Mouse (Mus musculus): ENCODE results near the gene Sar1b.
"Not testable (repeated sequence)": the region's sequence is repeated elsewhere in the genome, so short reads cannot be mapped to it uniquely, and the experiment has no call there.

Sar1b gene

DNA sequence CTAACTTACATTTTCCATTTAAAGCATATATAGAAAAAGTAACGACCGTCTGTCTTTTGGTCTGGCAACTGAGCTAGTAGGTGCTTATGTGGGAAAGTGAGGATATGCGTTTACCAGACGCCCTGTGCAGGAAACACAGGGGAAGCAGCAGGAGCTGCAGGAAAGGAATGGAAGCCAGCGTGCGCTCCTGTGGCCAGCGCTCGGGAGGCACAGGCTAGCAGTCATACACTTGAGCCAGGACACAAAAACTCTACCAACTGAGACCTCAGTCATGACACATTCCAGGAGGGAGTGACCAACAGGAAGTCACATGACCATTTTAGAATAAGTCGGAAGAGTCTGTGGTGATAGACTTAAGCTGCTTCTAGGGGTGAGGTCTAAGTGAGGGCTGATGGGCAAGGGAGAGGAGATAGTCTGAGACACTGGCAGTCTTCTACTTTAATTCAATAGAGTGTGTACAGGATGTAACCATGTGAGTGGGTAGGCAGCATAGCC, 17.3 kb downstream of the Sar1b start:
- DNase-seq = no peak

DNA sequence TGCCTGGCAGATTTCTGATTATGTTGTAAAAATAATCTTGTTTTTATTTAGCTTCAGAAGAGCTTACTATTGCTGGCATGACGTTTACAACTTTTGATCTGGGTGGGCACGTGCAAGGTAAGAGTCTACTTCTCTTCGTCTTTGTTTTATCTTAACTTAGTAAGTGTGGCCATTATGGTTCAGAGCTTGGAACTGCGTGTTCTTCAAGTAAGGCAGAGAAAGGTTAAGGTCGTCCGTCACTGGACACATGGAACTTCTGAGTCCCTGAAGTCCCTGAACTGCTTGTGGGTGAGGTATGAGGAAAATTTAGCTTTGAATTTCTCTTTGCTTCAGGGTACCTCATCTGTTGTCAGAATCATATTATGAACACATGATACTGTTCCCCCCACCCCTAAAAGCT, 19.2 kb downstream of the Sar1b start:
- no peak for DNase-seq

DNA sequence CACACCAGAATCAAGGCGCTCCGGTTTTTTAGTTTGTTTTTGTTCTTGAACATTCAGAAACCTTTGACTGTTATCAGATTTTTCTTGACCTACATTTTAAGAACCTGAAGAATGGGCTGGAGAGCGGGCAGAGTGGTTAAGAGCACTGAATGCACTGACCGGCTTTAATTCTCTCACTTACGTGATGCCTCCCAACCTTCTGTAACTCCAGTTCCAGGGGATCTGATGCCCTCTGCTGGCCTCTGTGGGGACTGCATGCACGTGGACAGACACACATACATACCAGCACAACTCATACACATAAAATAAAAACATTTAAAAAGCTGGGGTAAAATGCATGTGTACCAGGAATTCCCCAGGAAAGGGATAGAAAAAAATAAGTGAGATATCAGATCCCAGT, 22.4 kb downstream of the Sar1b start:
- peak; percentile 27 to 76 for DNase-seq

DNA sequence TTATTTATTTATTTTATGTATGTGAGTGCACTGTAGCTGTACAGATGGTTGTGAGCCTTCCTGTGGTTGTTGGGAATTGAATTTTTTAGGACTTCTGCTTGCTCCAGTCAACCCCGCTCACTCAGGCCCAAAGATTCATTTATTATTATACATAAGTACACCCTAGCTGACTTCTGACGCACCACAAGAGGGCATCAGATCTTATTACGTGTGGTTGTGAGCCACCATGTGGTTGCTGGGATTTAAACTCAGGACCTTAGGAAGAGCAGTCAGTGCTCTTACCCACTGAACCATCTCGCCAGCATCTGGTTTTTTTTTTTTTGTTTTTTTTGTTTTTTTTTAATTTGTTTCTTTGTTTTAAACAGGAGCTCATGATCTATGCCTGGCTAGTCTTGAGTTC, 26.2 kb downstream of the Sar1b start:
- DNase-seq = not testable (repeated sequence)

DNA sequence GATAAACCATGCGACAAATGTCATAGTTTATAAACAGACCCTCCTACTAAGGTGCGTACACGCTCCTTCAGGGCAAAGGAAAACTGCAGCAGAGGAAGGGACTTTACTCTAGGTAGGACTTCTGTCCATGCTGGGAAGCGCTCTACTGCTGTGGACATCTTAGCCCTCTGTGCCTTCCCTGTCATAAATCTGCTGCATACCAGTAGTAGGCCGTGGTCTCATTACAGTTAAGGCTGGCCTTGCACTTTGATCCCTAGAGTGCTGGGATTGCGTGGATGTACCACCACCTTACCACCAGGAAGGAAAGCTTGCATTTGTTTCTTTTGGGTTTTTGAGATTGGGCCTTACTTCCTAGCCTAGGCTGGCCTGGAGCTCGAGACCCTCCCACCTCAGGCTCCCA, 27.2 kb downstream of the Sar1b start:
- no peak for DNase-seq

DNA sequence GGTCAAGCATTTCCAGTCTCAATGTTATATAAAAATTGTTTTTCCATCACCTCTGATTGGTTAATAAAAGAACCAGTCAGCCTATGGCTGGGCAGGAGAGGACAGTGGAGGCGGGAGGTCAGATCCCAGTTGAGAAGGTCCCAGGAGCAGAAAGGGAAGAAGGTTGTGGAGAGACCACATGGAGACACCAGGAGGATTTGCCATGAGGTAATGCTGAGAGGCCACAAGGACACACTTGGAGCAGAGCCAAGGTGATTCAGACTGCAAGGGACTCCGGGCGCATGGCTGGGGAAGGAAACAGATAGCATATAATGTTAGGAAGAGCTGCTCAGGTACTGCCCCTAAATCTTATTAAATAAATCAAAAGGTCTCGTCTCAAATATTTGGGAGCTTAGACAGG, 32.8 kb downstream of the Sar1b start:
- DNase-seq = no peak

DNA sequence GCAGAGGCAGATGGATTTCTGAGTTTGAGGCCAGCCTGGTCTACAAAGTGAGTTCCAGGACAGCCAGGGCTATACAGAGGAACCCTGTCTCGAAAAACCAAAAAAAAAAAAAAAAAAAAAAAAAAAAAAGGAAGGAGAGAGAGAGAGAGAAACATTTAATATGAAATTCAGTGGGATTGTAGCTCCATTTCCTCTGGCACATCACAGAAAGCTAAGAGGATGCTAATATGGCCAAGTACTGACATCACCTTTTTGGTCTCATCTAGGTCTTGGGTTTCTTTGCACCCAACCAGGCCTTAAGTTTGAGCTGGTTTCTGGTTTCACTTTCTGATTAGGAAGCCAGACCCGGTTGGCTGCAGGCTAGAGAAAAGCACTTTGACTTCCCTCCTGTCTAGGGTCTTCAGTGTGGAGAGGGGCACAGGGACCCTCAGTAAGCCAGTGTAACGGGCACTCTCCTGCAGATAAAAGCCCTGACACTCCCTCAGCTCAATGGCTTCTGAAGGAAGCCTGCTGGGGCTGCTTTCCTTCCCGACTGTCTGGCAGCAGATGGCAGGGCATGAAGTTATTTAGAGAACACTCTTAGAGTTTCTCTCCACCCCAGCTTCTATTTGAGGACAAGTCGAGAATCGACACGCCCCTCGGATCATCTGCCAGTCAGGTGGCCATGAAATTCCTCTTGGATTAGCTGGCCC, 37.3 kb downstream of the Sar1b start:
- DNase-seq = no peak

DNA sequence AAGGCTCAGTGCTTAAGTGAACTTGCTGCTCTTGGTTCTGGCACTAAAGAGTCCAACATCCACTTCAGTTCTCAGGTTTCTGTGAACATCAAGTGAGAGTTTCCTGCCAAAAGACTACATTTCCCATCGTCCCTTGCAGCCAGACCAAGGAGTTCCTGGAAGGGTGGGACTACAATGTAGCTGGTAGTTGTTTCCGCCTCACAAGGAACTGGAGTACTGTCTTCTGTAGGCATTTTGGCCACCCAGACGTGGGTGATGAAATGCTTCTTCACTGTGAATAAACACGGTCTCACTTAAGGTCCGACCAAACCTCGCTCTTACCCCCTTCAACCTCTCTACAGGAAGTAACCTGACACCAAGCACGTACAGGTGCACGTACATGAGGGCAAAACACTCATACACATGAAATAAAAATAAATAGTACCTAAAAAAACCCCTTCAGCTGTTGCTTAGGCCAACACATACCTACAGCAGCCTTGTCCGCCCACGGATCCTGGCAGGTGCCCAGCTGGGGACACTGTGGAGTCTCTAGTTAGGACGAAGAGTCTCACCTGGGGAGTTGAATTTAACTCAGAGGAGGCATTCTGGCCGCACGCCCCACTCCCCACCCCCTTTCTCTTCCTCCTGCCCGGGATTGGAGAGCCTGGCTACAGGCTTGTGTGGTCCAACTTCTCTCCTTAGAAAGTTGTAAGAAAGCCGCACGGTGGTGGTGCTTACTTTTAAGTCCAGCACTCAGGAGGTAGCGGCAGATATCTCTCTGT, 41.9 kb downstream of the Sar1b start:
- DNase-seq = peak; percentile 79 to 87

DNA sequence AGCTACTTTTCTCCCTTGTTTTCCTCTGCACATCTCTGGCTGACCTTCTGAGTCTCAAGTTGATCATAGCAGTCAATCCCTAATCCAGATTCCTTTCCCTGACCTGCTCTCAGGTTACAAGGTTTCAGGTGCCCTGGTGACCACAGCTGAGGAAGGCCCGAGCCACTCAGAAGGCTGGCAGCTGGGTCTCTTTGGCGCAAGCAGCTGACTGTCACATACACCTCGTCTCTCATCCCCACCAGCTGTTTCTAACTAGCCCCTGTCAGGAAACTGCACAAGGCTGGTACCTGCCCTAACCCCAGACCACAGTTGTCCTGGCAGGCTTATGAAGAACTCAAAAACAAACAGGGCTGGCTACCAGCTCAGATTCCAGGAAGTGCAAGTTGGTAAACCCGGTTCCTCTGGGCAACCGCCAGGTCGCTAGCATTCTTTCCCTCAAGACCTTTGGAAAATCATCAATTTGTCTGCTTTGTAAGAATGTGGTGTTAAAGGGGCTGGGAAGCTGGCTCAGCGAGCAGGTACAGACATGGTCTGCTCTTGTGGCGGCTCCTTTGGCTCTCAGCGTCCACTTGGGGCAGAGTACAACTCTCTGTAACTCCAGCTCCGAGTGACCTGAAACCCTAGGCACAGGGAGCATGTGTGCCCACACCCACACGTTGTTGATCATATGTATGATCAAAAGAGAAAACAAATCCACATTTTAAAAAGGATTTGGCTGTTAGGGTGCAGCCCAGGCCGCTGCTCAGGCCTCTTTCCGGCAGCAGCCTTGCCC, 43.8 kb downstream of the Sar1b start:
- peak in 1 of 2 experiments; percentile 47 for DNase-seq

DNA sequence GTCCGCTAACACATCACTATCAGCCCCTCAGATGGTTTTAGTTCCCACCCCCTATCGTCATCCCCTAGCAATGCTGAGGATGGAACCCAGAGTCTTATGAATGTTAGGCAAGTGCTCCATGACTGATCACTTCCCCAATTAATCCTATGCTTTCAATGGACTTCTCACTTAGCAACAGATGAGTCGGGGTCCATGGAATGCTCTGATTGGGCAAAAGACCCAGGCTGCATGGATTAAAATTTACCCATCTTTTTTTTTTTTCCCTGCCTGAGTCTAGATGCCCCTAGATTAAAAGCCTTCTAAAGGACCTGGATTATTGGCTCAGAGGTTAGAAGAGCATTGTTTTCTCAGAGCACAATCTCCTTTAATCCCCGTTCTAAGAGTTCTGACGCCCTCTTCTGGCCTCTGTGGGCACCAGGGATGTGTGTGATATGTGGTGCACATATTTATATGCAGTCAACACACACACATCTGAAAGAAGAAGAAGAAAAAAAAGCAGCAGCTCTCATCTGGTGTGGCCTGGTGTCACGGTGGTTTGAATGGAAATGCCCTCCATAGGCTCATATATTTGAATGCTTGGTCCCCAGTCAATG, 46.2 kb downstream of the Sar1b start:
- DNase-seq = peak in 1 of 2 experiments; percentile 64

DNA sequence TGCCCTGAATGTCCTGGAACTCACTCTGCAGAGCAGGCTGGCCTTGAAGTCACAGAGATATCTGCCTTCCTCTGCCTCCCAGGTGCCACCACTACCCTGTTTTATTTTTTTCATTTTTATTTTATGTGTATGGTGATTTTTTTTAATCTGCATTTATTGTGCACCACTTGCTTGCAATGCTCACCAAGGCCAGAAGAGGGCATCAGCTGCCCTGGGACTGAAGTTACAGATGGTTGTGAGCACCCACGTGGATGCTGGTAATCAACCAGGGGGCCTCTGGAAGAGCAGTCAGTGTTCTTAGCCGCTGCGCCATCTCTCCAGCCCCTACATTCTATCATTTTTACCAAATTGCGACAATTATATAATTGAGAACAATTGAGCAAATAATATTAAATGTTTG, 47.7 kb downstream of the Sar1b start:
- no peak for DNase-seq

DNA sequence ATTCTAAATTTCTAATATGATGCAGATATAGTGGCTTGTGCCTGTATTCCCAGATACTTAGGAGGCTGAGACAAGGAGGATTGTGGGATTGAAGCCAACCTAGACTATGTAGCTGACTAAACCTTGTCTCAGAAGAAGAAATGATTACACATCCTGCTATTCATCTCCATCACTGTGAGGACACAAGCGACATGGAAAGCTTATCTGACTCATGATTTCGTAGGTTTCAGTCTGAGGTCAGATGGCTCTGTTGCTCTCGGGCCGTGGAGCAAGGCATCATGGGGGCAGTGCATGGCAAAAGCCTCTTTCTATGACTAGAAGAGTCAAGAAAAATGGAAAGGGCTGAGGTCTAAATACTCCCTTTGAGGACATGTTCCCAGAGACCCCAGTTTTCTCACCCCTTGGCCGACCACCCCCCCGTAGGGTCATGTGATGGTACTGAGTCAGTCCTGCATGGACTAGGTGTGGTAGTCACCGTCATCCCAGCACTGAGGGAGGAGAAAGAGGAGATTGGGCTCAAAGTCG, 48.6 kb downstream of the Sar1b start:
- no peak for DNase-seq

DNA sequence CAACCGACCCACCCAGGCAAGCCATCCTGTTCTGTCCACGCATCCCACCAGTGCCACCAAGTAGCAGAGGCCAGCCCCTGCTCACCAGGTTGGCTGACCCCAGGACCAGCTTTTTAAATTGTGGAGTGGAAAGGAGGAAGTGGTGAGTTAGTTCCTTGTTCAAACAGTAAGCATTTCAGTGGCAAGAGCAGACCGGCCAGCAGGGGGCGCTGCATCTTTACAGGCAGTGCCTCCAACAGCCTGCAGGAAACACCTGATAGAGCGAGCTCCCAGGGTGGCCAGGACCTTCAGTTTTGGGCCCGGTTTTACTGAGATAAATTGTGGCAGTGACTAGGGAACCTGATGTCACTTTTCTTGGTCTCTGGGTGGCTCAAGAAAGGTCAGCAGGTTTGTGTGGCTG, 54.3 kb downstream of the Sar1b start:
- DNase-seq = peak; percentile 79 to 91

DNA sequence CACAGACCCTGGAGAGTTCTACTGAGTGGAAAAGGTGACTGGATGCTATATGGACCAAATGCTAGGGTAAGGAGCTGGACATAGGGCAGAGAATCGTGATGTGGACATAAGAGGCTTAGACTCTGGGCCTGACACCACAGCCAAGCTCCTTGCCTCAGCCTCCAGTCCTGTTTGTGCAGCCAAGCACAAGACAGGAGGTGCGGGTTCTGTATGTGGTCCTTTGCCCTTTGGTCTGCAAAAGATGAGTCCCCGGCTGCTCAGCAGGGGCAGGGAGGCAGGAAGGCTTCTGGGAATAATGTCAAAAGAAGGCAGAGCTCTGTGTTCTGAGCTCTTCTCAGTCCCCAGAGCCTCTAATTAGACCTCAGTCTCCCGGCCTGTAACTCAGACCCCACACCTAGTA, 55.4 kb downstream of the Sar1b start:
- no peak for DNase-seq

DNA sequence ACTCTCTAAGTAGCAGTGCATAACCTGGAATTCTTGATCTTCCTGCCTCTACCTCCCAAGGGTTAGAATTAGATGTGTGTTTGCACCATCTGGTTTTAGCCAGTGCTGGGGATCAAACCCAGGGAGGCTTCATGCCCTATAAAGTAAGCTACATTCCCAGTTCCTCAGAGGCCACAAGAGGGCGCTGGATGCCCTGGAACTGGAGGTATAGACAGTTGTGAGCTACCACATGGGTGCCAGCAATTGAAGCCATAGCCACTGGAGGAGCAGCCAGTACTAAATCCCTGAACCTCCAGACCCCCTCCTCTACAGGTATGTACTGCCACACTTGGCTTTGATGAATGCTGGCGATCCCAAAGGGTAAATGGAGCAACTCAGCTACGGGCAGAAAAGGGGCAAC, 56.5 kb downstream of the Sar1b start:
- peak in 1 of 2 experiments; percentile 72 for DNase-seq

DNA sequence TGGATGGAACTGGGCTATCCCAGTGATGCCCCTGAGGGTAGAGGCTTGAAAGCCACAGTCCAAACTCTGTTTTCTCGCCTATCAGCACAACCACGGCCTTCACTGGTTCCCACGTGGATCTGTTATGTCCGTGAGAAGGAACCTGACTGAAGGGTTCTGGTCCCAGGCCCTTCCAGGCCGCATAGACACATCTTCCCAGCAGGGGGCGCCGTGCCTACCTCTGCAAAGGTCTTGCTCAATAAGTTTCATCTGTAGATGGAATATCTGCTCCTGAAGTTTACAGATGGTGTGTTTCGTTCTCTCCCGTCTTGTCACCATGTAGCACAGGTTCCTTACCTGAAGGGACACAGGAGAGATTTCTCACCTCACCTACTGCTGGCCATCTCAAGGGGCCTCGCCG, 57.4 kb downstream of the Sar1b start:
- peak; percentile 68 to 85 for DNase-seq

DNA sequence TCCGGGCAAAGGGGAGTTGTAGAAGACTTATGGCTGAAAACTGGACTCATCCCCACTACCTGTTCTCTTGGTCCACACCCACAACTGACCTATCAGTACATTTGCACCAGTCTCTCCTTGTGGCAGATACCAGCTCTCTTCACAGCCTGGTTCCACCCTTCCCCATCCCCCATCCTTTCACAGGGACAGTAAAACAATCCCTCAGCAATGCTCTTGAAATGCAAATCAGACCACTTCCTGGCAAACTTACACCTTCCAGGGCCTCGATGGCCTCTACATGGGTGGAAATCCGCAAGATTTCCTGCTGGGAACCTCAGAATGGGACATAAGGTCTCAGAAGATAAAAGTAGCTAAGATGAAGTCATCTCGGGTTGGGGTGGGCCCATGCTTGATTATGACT, 59.2 kb downstream of the Sar1b start:
- DNase-seq = no peak

DNA sequence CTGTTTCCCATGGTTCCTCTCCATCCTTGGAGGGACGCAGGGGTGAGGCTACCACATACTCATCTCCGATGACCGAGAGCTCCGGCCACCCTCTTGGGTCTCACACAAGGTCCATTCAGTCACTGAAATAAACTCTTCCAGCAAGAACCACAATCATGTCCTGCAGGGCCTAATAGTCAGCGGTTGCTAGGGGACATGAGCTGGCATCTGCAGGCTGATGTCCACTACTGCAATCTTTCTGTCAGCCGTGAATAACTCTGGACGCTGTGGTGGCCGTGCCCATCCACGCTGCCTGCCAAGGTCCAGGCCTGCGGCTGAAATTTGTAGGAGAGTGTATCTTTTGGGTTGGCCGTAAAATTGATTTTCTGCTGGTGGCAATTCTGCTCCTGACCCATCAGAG, 59.8 kb downstream of the Sar1b start:
- no peak for DNase-seq

DNA sequence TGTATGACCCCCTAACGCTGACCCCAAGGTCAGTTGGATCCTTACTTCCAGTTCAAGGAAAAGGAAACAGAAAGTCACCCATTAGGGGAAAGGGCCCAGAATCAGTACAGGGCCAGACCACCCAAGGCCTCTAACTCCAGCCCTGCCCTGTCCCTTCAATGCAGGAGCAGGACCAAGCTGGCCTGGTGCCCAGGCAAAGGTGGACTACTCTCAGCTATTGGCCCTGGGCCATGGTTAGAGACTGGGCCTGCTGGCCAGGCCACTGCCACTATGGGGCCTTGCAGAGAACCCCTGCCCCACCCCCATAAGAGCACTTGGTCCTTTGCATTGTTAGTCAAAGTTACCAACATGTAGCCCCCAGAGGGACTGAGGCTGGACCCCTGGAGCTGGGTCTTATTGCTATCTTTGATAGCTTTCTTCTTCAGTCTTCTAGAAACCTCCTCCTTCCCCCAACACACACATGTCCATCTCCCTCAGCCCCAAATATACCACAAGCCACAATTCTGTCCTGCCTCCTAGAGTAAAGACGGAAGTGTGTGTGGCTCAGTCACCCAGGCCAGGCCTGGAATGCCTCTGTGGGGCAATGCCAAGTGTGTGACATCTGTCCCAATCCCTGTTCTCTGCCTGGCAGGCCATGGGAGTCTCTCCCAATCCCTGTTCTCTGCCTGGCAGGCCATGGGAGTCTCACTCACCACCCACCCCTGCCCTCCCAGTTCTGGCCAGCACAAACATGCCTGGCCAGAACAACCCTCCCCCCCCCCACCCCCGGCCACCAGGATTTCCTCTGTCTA, 60.7 kb downstream of the Sar1b start:
- peak; percentile 84 to 89 for DNase-seq

DNA sequence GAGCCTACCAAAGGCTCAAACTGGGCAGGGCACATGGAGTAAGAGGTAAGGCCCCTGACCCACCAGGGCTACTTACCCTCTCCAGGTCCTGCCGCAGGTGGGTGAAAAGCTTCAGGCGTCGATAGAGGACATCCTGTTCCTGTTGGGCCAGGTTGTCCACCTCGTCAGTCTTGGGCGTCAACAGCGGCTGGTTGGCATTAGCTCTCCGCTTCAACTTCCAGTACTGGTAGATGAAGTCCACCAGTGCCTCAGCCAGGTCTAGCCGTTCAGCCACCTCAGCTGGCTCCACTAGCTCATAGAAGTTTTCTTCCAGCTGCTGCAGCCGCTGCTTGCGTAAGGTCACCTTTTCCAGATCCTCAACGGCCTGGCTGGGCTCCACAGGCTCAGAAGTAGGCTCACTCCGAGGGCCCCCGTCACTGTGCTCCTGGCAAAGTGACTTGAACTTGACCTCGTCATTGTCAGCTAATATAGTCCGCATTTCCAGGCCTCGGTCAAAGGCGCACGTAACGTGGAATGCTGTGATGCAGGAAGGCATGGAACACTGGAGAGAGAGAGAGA, 61.5 kb downstream of the Sar1b start:
- no peak for DNase-seq

Data from kidney, adult 8-10 months (tissue).